Mouse (Mus musculus): ENCODE measurements at regions not wholly inside any gene's neighbourhood (a gene's known extent, or its start where the extent isn't known, plus 50 kb on each side); places are given as distances from the start of the nearest gene placed in this dataset.

GRCm38 (mm10) chr6:84408513-84408912 is 185.2 kb downstream of the Cyp26b1 start:
- no peak for ATAC-seq (ENCODE audit: insufficient read depth, low FRiP score, low read depth)
- H3K27ac ChIP-seq = no peak overlapping the region
- no peaks in the 10 kb centered on the region; the same call in 1 of the 2 replicates for H3K27me3 ChIP-seq (replicated peaks)
- WGBS = 81% methylated on average over 5 of the region's 5 CpGs
- H3K9me3 ChIP-seq = no peaks in the 10 kb centered on the region
- no peaks in the 10 kb centered on the region for H3K36me3 ChIP-seq
- H3K4me1 ChIP-seq = no peaks in the 10 kb centered on the region
- no peak overlapping the region for H3K9ac ChIP-seq
- no peak overlapping the region for H3K4me2 ChIP-seq
- no peak overlapping the region for H3K4me3 ChIP-seq (replicated peaks)

DNA sequence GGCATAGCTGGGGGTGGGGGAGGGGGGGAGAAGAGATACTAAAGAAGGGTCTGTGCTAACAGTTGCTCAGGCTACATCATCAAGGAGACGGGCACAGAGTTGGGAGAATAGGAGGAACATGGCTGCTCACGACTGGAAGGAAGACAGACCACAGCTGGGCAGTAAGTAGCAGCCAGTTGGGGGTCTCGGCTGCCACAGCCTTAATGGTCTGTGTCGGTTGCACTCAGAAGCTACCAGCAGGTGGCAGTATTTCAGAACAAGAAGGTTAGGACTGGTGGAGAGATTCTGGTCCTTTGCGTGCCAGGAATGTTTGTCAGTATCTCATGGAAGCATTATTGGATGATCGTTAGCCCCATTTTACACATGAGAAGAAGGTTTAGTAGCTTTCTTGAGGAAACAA is 185.9 kb downstream of the Cyp26b1 start:
- Histone ChIP-seq H3K36me3 (no peaks in the 10 kb centered on the region), H3K4me3 (replicated peaks) (no peak overlapping the region), H3K27me3 (replicated peaks) (no peaks in the 10 kb centered on the region; the same call in 1 of the 2 replicates), H3K9ac (no peak overlapping the region), H3K4me1 (no peaks in the 10 kb centered on the region), H3K27ac (no peak overlapping the region), H3K4me2 (no peak overlapping the region), H3K9me3 (no peaks in the 10 kb centered on the region)
- no peak for ATAC-seq (ENCODE audit: insufficient read depth, low FRiP score, low read depth)
- 5% methylated on average over 6 of the region's 6 CpGs for WGBS

DNA sequence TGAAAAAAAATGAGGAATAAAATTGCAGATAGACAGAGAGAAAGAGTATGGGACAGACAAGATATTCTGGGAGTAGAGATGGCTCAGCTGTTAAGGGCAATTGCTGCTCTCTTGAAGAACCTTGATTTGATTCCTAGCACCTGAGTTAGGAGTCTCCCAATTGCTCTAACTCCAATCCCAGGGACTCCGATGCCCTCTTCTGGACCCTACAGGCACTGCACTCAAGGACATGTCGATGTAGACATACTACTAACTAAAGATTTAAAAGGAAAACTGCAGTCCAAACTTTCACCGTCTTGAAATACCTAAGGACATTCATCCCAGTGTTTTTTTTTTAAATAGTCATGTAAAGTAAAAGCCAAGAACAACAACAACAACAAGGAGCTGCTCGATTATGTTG is 189.0 kb downstream of the Cyp26b1 start:
- H3K36me3 ChIP-seq = no peaks in the 10 kb centered on the region
- 59% methylated on average over 4 of the region's 4 CpGs for WGBS
- H3K4me2 ChIP-seq = no peak overlapping the region
- ATAC-seq (ENCODE audit: insufficient read depth, low FRiP score, low read depth) = no peak
- no peaks in the 10 kb centered on the region for H3K9me3 ChIP-seq
- no peak overlapping the region for H3K4me3 ChIP-seq (replicated peaks)
- H3K27ac ChIP-seq = no peak overlapping the region
- no peak overlapping the region for H3K9ac ChIP-seq
- no peaks in the 10 kb centered on the region for H3K4me1 ChIP-seq
- no peaks in the 10 kb centered on the region; the same call in 1 of the 2 replicates for H3K27me3 ChIP-seq (replicated peaks)

GRCm38 (mm10) chr6:84402431-84402830 is 191.3 kb downstream of the Cyp26b1 start:
- Histone ChIP-seq H3K4me1 (no peaks in the 10 kb centered on the region), H3K27me3 (replicated peaks) (no peaks in the 10 kb centered on the region; the same call in 1 of the 2 replicates), H3K36me3 (no peaks in the 10 kb centered on the region), H3K4me2 (no peak overlapping the region), H3K9ac (no peak overlapping the region), H3K9me3 (no peaks in the 10 kb centered on the region), H3K4me3 (replicated peaks) (no peak overlapping the region), H3K27ac (no peak overlapping the region)
- 53% methylated on average over 2 of the region's 2 CpGs for WGBS
- no peak for ATAC-seq (ENCODE audit: insufficient read depth, low FRiP score, low read depth)

GRCm38 (mm10) chr6:84394496-84395090 is 199.1 kb downstream of the Cyp26b1 start:
- Histone ChIP-seq H3K9me3 (no peaks in the 10 kb centered on the region), H3K27ac (no peak overlapping the region), H3K4me1 (no peaks in the 10 kb centered on the region), H3K4me3 (replicated peaks) (no peak overlapping the region), H3K9ac (no peak overlapping the region), H3K36me3 (no peaks in the 10 kb centered on the region), H3K4me2 (no peak overlapping the region), H3K27me3 (replicated peaks) (no peaks in the 10 kb centered on the region)
- ATAC-seq (ENCODE audit: insufficient read depth, low FRiP score, low read depth) = no peak
- WGBS = 61% methylated on average over 6 of the region's 6 CpGs

GRCm38 (mm10) chr6:84393519-84394231 is 200.0 kb downstream of the Cyp26b1 start:
- H3K36me3 ChIP-seq = no peaks in the 10 kb centered on the region
- H3K4me1 ChIP-seq = no peaks in the 10 kb centered on the region
- H3K4me2 ChIP-seq = no peak overlapping the region
- no peak overlapping the region for H3K9ac ChIP-seq
- no peak overlapping the region for H3K27ac ChIP-seq
- no peaks in the 10 kb centered on the region for H3K9me3 ChIP-seq
- WGBS = 46% methylated on average over 9 of the region's 9 CpGs
- ATAC-seq (ENCODE audit: insufficient read depth, low FRiP score, low read depth) = peak; percentile 31; the same call in 1 of the 2 replicates
- no peaks in the 10 kb centered on the region for H3K27me3 ChIP-seq (replicated peaks)
- H3K4me3 ChIP-seq (replicated peaks) = no peak overlapping the region

DNA sequence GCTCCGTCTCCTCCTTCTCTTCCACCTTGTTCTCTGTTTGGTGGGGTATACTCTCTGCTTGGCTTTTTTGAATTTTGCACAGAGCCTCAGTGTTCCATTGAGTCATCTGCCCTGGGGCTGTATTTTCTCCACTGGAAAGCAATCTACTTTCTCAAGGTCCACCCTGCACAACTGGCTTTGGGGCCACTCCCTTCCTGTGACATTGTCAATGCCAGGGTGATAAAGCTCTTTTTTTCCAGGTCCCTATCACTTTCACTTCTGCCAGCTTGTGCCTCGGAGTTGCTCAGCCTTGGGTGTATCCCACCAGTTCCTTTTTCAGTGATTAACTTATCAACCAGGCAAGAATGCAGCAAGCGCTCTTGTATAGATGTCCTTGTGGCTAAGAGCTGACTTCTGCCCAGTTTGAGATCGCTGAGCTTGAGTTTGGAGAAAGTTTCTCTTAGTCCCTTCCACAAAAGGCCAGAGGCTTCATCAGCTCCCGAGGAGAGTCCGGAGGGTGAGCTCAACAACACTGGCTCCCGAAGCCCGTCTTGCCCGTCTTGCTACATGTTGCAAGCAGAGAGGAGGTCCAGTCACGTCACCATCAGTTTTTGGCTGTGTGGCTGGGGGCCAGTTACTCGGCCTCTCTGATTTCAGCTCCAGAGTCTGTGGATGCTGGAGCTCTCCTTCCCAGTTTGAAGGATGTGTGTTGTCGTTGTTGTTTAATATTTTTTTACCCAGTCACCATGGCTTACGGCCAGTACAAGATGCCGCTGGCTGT is 200.8 kb downstream of the Cyp26b1 start:
- no peak overlapping the region for H3K4me3 ChIP-seq (replicated peaks)
- no peaks in the 10 kb centered on the region for H3K9me3 ChIP-seq
- H3K36me3 ChIP-seq = no peaks in the 10 kb centered on the region
- ATAC-seq (ENCODE audit: insufficient read depth, low FRiP score, low read depth) = no peak
- no peak overlapping the region for H3K4me2 ChIP-seq
- no peak overlapping the region for H3K27ac ChIP-seq
- H3K9ac ChIP-seq = no peak overlapping the region
- 83% methylated on average over 14 of the region's 14 CpGs for WGBS
- no peaks in the 10 kb centered on the region for H3K4me1 ChIP-seq
- no peaks in the 10 kb centered on the region for H3K27me3 ChIP-seq (replicated peaks)

GRCm38 (mm10) chr6:84391016-84391415 is 202.7 kb downstream of the Cyp26b1 start:
- H3K4me1 ChIP-seq = no peaks in the 10 kb centered on the region
- H3K4me3 ChIP-seq (replicated peaks) = no peak overlapping the region
- no peak overlapping the region for H3K27ac ChIP-seq
- H3K9me3 ChIP-seq = no peaks in the 10 kb centered on the region
- no peaks in the 10 kb centered on the region for H3K36me3 ChIP-seq
- WGBS = 86% methylated on average over 3 of the region's 3 CpGs
- no peak for ATAC-seq (ENCODE audit: insufficient read depth, low FRiP score, low read depth)
- no peak overlapping the region for H3K9ac ChIP-seq
- no peak overlapping the region for H3K4me2 ChIP-seq
- no peaks in the 10 kb centered on the region for H3K27me3 ChIP-seq (replicated peaks)

- ATAC-seq (ENCODE audit: insufficient read depth, low FRiP score, low read depth) = no peak; the same call in 1 of the 2 replicates
- Histone ChIP-seq H3K27ac (no peak overlapping the region), H3K4me3 (replicated peaks) (no peak overlapping the region), H3K27me3 (replicated peaks) (no peaks in the 10 kb centered on the region), H3K4me1 (0 out of 2 replicates have a peak, but pooled peaks cover 4% of the 10 kb centered on the region), H3K36me3 (no peaks in the 10 kb centered on the region), H3K9me3 (no peaks in the 10 kb centered on the region), H3K4me2 (no peak overlapping the region), H3K9ac (no peak overlapping the region)
- 18% methylated on average over 10 of the region's 10 CpGs for WGBS
These were observed 208.0 kb downstream of the Cyp26b1 start for GRCm38 (mm10) chr6:84385696-84386095.

DNA sequence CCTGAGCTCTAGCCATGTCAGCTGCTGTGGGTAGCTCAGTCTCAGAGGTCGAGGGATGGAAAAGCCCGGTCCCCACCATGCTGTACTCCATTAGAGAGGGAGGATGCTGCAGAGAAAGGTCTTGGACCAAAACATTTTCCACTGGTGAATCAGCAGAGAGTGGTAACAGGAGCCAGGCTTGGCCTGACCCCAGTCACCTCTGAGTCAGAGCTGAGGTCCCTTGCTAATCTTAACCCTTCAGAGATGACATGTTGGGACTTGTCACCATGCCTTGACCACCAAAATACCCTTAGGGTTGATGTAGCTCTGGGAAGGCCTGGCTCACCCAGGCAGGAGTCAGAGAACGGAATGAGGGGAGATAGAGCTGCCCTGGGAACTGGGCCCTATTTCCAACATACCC is 210.0 kb downstream of the Cyp26b1 start:
- no peak for ATAC-seq (ENCODE audit: insufficient read depth, low FRiP score, low read depth)
- H3K27me3 ChIP-seq (replicated peaks) = no peaks in the 10 kb centered on the region
- 77% methylated on average over 3 of the region's 3 CpGs for WGBS

GRCm38 (mm10) chr6:84383141-84383540 is 210.6 kb downstream of the Cyp26b1 start:
- Histone ChIP-seq H3K4me2 (no peak overlapping the region), H3K9ac (no peak overlapping the region), H3K4me3 (replicated peaks) (no peak overlapping the region), H3K9me3 (no peaks in the 10 kb centered on the region), H3K27ac (no peak overlapping the region), H3K4me1 (0 out of 2 replicates have a peak, but pooled peaks cover 4% of the 10 kb centered on the region), H3K36me3 (no peaks in the 10 kb centered on the region), H3K27me3 (replicated peaks) (no peaks in the 10 kb centered on the region)
- 79% methylated on average over 3 of the region's 3 CpGs for WGBS
- no peak for ATAC-seq (ENCODE audit: insufficient read depth, low FRiP score, low read depth)

More for the DNA sequence above, 210.0 kb downstream of the Cyp26b1 start:
- no peak overlapping the region for H3K9ac ChIP-seq
- no peaks in the 10 kb centered on the region for H3K36me3 ChIP-seq
- no peaks in the 10 kb centered on the region for H3K9me3 ChIP-seq
- no peak overlapping the region for H3K27ac ChIP-seq
- no peak overlapping the region for H3K4me2 ChIP-seq
- no peak overlapping the region for H3K4me3 ChIP-seq (replicated peaks)
- 0 out of 2 replicates have a peak, but pooled peaks cover 4% of the 10 kb centered on the region for H3K4me1 ChIP-seq

DNA sequence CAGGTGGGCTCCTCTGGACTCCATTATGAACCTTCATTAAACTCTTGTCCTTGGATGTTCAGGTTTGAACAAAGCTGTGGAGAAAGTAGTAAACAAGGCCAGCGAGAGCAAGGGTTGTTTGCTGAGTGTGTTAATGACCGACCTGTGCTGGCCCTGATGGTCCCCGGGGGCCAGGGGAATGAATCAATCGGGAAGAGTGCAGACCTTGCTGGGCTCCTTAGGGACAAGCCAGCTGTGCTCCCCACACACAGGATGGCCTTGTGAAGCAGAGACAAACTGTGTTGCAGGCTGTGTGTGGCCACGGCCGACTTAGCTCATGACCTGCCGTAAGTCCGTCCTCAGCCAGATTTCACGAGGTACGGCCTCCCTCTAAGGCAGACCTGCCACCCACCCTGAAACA is 212.1 kb downstream of the Cyp26b1 start:
- Histone ChIP-seq H3K9me3 (no peaks in the 10 kb centered on the region), H3K4me1 (0 out of 2 replicates have a peak, but pooled peaks cover 4% of the 10 kb centered on the region), H3K27me3 (replicated peaks) (no peaks in the 10 kb centered on the region), H3K36me3 (no peaks in the 10 kb centered on the region), H3K9ac (no peak overlapping the region), H3K4me3 (replicated peaks) (no peak overlapping the region), H3K27ac (no peak overlapping the region), H3K4me2 (no peak overlapping the region)
- 74% methylated on average over 10 of the region's 10 CpGs for WGBS
- no peak for ATAC-seq (ENCODE audit: insufficient read depth, low FRiP score, low read depth)
